In genomic region chr11:78397397-78397796, GRCm38 (mm10) we compare ENCODE assay signal across 8 mouse cellular contexts. TPM values are rescaled to one million over a fixed set of nuclear protein-coding genes. Genes with fewer than 3 reads are reported as not detected.
DNase-seq lines count a peak whose midpoint lies in the region; ATAC-seq lines count a peak whose summit lies in the region.

No protein-coding gene starts in this region.

- no peaks in the 10 kb centered on the region for H3K27me3 ChIP-seq in intestine, embryonic 16.5 days (replicated peaks; ENCODE audit: control insufficient read depth, insufficient read depth, low read length)
- H3K27me3 ChIP-seq in liver, embryonic 11.5 days (replicated peaks; ENCODE audit: control insufficient read depth, insufficient read depth, low read length): no peaks in the 10 kb centered on the region
- H3K27me3 ChIP-seq in stomach, embryonic 15.5 days (replicated peaks): no peaks in the 10 kb centered on the region

- intact Hi-C loops in heart, postnatal 25 days (cut with DNase I): no loop called here
- intact Hi-C loops in gastrocnemius, postnatal 14 days (cut with DNase I; ENCODE audit: low total_unique reads): no loop called here

- peak overlapping the region; percentile 50 for H3K9ac ChIP-seq in intestine, embryonic 16.5 days (ENCODE audit: low read depth, low read length)
- H3K9ac ChIP-seq in liver, embryonic 11.5 days (ENCODE audit: low read depth, low read length): no peak overlapping the region
- H3K9ac ChIP-seq in stomach, embryonic 15.5 days: no peak overlapping the region

- H3K27ac ChIP-seq in intestine, embryonic 16.5 days (ENCODE audit: low read length): peak overlapping the region; percentile 33; the same call in 1 of the 2 replicates
- H3K27ac ChIP-seq in liver, embryonic 11.5 days (ENCODE audit: low read depth, low read length): no peak overlapping the region
- H3K27ac ChIP-seq in stomach, embryonic 15.5 days: peak overlapping the region; percentile 48; the same call in 1 of the 2 replicates

- H3K4me3 ChIP-seq in intestine, embryonic 16.5 days (ENCODE audit: low read length): no peak overlapping the region
- H3K4me3 ChIP-seq in liver, embryonic 11.5 days (ENCODE audit: low read depth, low read length): no peak overlapping the region
- peak overlapping the region; percentile 23; the same call in 1 of the 2 replicates for H3K4me3 ChIP-seq in stomach, embryonic 15.5 days (replicated peaks)

- DNase-seq in heart, adult 18-20 months: peak; percentile 31 to 62
- DNase-seq in heart, postnatal 25 days (ENCODE audit: low spot score): no peak
- DNase-seq in cerebellum, postnatal 14 days: peak; percentile 80 to 87
- peak; percentile 76 for DNase-seq in gastrocnemius, postnatal 14 days
- DNase-seq in liver, embryonic 11.5 days (ENCODE audit: low spot score): peak; percentile 60
- DNase-seq in naive thymus-derived CD4-positive, alpha-beta T cell, adult 2 months (ENCODE audit: low read depth): peak; percentile 71

- WGBS in intestine, embryonic 16.5 days: 11% methylated on average over 18 of the region's 18 CpGs
- WGBS in liver, embryonic 11.5 days: 12% methylated on average over 18 of the region's 18 CpGs
- WGBS in stomach, embryonic 15.5 days: 10% methylated on average over 18 of the region's 18 CpGs

- no peaks in the 10 kb centered on the region for H3K36me3 ChIP-seq in intestine, embryonic 16.5 days (ENCODE audit: control insufficient read depth, insufficient read depth, low read length)
- H3K36me3 ChIP-seq in liver, embryonic 11.5 days (ENCODE audit: control insufficient read depth, insufficient read depth, low read length): no peaks in the 10 kb centered on the region
- H3K36me3 ChIP-seq in stomach, embryonic 15.5 days: no peaks in the 10 kb centered on the region

- H3K9me3 ChIP-seq in intestine, embryonic 16.5 days (ENCODE audit: control insufficient read depth, low read length): no peaks in the 10 kb centered on the region
- H3K9me3 ChIP-seq in liver, embryonic 11.5 days (ENCODE audit: control insufficient read depth, low read length): no peaks in the 10 kb centered on the region
- no peaks in the 10 kb centered on the region for H3K9me3 ChIP-seq in stomach, embryonic 15.5 days

- H3K4me1 ChIP-seq in intestine, embryonic 16.5 days (ENCODE audit: control insufficient read depth, insufficient read depth, low read length): peaks cover 18% of the 10 kb centered on the region
- no peaks in the 10 kb centered on the region; the same call in none of the 2 replicates for H3K4me1 ChIP-seq in liver, embryonic 11.5 days (replicated peaks; ENCODE audit: control insufficient read depth, insufficient read depth, low read length)
- peaks cover 9% of the 10 kb centered on the region for H3K4me1 ChIP-seq in stomach, embryonic 15.5 days

- peak overlapping the region; percentile 32 for H3K4me2 ChIP-seq in intestine, embryonic 16.5 days (ENCODE audit: low read depth, low read length)
- H3K4me2 ChIP-seq in liver, embryonic 11.5 days: peak overlapping the region; percentile 48
- peak overlapping the region; percentile 51 for H3K4me2 ChIP-seq in stomach, embryonic 15.5 days

- peak; percentile 25; the same call in 1 of the 2 replicates for ATAC-seq in intestine, embryonic 16.5 days
- no peak for ATAC-seq in liver, embryonic 11.5 days (replicated peaks; ENCODE audit: low FRiP score)
- 0 out of 2 replicates have a peak, but pooled peaks have one; percentile 34 for ATAC-seq in stomach, embryonic 15.5 days (ENCODE audit: insufficient read depth, low FRiP score, low read depth)

RNA-seq across cellular contexts. Expression of gene Foxn1, which starts 11.0 kb away (rescaled TPM):
- total RNA-seq in heart, adult 18-20 months (2021): not detected
- total RNA-seq in heart, postnatal 25 days (2021): not detected
- not detected for total RNA-seq in gastrocnemius, postnatal 14 days (2021)
- not detected in 2 replicates for polyA plus RNA-seq in intestine, embryonic 16.5 days (2015; fragmentation: Nextera tagmentation; extraction: Ambion mirVana)
- not detected in 2 replicates for polyA plus RNA-seq in liver, embryonic 11.5 days (2014; fragmentation: Nextera tagmentation; extraction: Ambion mirVana)
- polyA plus RNA-seq in stomach, embryonic 15.5 days (2015; fragmentation: Nextera tagmentation; extraction: Ambion mirVana): 0.63 and 0.90 TPM in 2 replicates

RNA-seq across cellular contexts. Expression of gene Slc13a2, which starts 24.6 kb away (rescaled TPM):
- not detected for total RNA-seq in heart, adult 18-20 months (2021)
- not detected for total RNA-seq in heart, postnatal 25 days (2021)
- not detected for total RNA-seq in gastrocnemius, postnatal 14 days (2021)
- 4.6 and 6.7 TPM in 2 replicates for polyA plus RNA-seq in intestine, embryonic 16.5 days (2015; fragmentation: Nextera tagmentation; extraction: Ambion mirVana)
- not detected in 2 replicates for polyA plus RNA-seq in liver, embryonic 11.5 days (2014; fragmentation: Nextera tagmentation; extraction: Ambion mirVana)
- 0.26 and 0.51 TPM in 2 replicates for polyA plus RNA-seq in stomach, embryonic 15.5 days (2015; fragmentation: Nextera tagmentation; extraction: Ambion mirVana)

RNA-seq across cellular contexts. Expression of gene Unc119, which starts 54.1 kb away (rescaled TPM):
- 1 to 10 TPM; 5.2 to 5.8 TPM for total RNA-seq in heart, adult 18-20 months (2021)
- 1 to 10 TPM; 4.2 to 4.6 TPM for total RNA-seq in heart, postnatal 25 days (2021)
- 10 to 100 TPM; 16.1 to 17.8 TPM for total RNA-seq in gastrocnemius, postnatal 14 days (2021)
- polyA plus RNA-seq in intestine, embryonic 16.5 days (2015; fragmentation: Nextera tagmentation; extraction: Ambion mirVana): 29.5 and 29.9 TPM in 2 replicates
- 68.9 and 72.7 TPM in 2 replicates for polyA plus RNA-seq in liver, embryonic 11.5 days (2014; fragmentation: Nextera tagmentation; extraction: Ambion mirVana)
- polyA plus RNA-seq in stomach, embryonic 15.5 days (2015; fragmentation: Nextera tagmentation; extraction: Ambion mirVana): 34.1 and 34.8 TPM in 2 replicates
